Mouse (Mus musculus) liver, adult (tissue): ENCODE data around the gene Bhlha15.

Source experiments
- GATA4 ChIP-seq: IDR thresholded peaks from 2 replicates; pipeline ENCODE4 v1.6.1; 2014; ENCODE audit warnings: mild to moderate bottlenecking, low read length; ENCODE audit not compliant: insufficient replicate concordance

Bhlha15 gene

DNA sequence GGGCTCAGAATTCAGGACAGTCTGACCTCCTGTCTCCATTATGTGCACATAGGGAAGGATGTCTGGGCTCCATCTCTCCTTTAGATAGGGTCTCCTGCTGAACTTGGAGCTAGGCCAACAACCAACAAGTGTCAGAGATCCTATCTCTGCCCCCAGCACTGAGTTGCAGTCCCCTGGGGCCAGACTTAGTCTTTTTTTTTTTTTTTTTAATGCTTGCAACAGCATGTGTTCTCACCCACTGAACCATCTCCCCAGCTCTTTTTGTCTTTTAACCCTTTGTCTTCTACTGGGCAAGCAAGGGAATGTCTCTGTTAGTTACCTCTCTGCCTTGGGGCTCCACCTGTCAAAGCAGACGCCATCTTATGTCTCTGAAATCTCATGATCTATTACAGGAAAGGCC is 48.9 kb downstream of the Bhlha15 start:
- no peak for TF ChIP-seq GATA4
